Mouse (Mus musculus) E14TG2a.4 (cell line): ENCODE measurements around the gene Als2cl.

Experiments
- CTCF ChIP-seq: conservative IDR thresholded peaks from 2 replicates; pipeline ENCODE4 v1.5.1; 2014; ENCODE audit warnings: low read length
- NANOG ChIP-seq: IDR thresholded peaks from 2 replicates; pipeline ENCODE4 v1.6.1; 2014; ENCODE audit warnings: borderline replicate concordance, low read length, mixed read lengths
- POU5F1 ChIP-seq: IDR thresholded peaks from 2 replicates; pipeline ENCODE4 v1.6.1; 2014; ENCODE audit warnings: low read length, borderline replicate concordance

DNA sequence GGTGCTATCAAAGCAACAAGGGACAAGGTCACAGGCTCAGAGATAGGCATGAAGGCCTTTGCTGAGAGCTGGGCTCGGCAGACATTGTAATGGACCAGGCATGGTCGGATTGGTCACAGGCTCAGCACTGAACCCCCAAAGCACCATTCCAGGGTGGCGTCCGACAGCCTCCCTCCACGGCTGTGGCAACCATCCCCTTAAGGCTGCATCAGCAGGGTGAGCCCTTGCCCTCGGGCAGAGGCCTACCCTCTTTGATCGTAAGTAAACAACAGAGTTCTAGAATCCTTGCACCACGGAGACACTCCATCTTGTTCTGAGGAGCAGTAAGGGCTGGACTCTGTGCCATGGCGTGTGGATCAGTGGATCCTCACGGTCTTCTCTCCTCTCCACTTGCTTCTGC lies 35.5 kb upstream of the Als2cl start, which contains the start of gene Prss46:
- no peak for TF ChIP-seq CTCF
- TF ChIP-seq NANOG, result no peak
- TF ChIP-seq POU5F1, result no peak
